Mouse (Mus musculus): ENCODE data around the gene Cebpzos. TPM values are rescaled to one million over a fixed set of nuclear protein-coding genes. Genes with fewer than 3 reads are reported as not detected.

Gene Cebpzos
- polyA plus RNA-seq (2015; fragmentation: Nextera tagmentation; extraction: Ambion mirVana) = 80.1 and 83.0 TPM in 2 replicates

- no peaks in the 10 kb centered on the region for H3K27me3 ChIP-seq (ENCODE audit: control insufficient read depth, insufficient read depth, low read length)
- peak within 1 kb of the TSS; percentile 90 for H3K4me2 ChIP-seq (ENCODE audit: low read depth, low read length)
- peak within 1 kb of the TSS; percentile 93 for H3K9ac ChIP-seq (ENCODE audit: low read length)
- H3K4me3 ChIP-seq (ENCODE audit: low read length) = peak within 1 kb of the TSS; percentile 88
- H3K4me1 ChIP-seq (ENCODE audit: control insufficient read depth, insufficient read depth, low read length) = peaks cover 8% of the 10 kb centered on the region
- peak within 1 kb of the TSS; percentile 93 for H3K27ac ChIP-seq (ENCODE audit: low read length)
- under 1% methylated on average over 37 of the region's 37 CpGs for WGBS
- ATAC-seq (replicated peaks; ENCODE audit: extremely low read depth, insufficient read depth, low FRiP score) = peak; percentile 93
- H3K36me3 ChIP-seq (ENCODE audit: control insufficient read depth, insufficient read depth) = peaks cover 20% of the 10 kb centered on the region
- no peaks in the 10 kb centered on the region for H3K9me3 ChIP-seq (replicated peaks; ENCODE audit: control insufficient read depth, low read length)
Measured at GRCm38 (mm10) chr17:78916369-78916813, at the start of gene Cebpzos. TSS of gene Cebpzos (plus strand) at chr17:78916500.

GRCm38 (mm10) chr17:78873886-78874285 lies 42.4 kb upstream of the Cebpzos start:
- no peak for ATAC-seq (replicated peaks; ENCODE audit: extremely low read depth, insufficient read depth, low FRiP score)
- H3K27me3 ChIP-seq (ENCODE audit: control insufficient read depth, insufficient read depth, low read length) = no peaks in the 10 kb centered on the region
- peaks cover 22% of the 10 kb centered on the region for H3K36me3 ChIP-seq (ENCODE audit: control insufficient read depth, insufficient read depth)
- WGBS = 89% methylated on average over 6 of the region's 6 CpGs
- no peak overlapping the region for H3K27ac ChIP-seq (ENCODE audit: low read length)
- no peaks in the 10 kb centered on the region for H3K4me1 ChIP-seq (ENCODE audit: control insufficient read depth, insufficient read depth, low read length)
- no peak overlapping the region for H3K4me2 ChIP-seq (ENCODE audit: low read depth, low read length)
- no peaks in the 10 kb centered on the region for H3K9me3 ChIP-seq (replicated peaks; ENCODE audit: control insufficient read depth, low read length)
- no peak overlapping the region for H3K9ac ChIP-seq (ENCODE audit: low read length)
- H3K4me3 ChIP-seq (ENCODE audit: low read length) = no peak overlapping the region

GRCm38 (mm10) chr17:78881878-78882304 lies 34.4 kb upstream of the Cebpzos start:
- 15% methylated on average over 3 of the region's 7 CpGs for WGBS
- peaks cover 2% of the 10 kb centered on the region; the same call in 1 of the 2 replicates for H3K9me3 ChIP-seq (replicated peaks; ENCODE audit: control insufficient read depth, low read length)

GRCm38 (mm10) chr17:78882401-78883112 lies 33.7 kb upstream of the Cebpzos start, which contains the start of gene Eif2ak2:
TSS of gene Eif2ak2 (minus strand) at chr17:78882573.
- peak; percentile 99 for ATAC-seq (replicated peaks; ENCODE audit: extremely low read depth, insufficient read depth, low FRiP score)
- Histone ChIP-seq H3K27me3 (ENCODE audit: control insufficient read depth, insufficient read depth, low read length) (no peaks in the 10 kb centered on the region), H3K4me1 (ENCODE audit: control insufficient read depth, insufficient read depth, low read length) (peaks cover 8% of the 10 kb centered on the region), H3K36me3 (ENCODE audit: control insufficient read depth, insufficient read depth) (peaks cover 7% of the 10 kb centered on the region), H3K9me3 (replicated peaks; ENCODE audit: control insufficient read depth, low read length) (peaks cover 2% of the 10 kb centered on the region; the same call in 1 of the 2 replicates), H3K4me3 (ENCODE audit: low read length) (peak within 1 kb of the TSS; percentile 84), H3K4me2 (ENCODE audit: low read depth, low read length) (peak within 1 kb of the TSS; percentile 57), H3K9ac (ENCODE audit: low read length) (peak within 1 kb of the TSS; percentile 88), H3K27ac (ENCODE audit: low read length) (peak within 1 kb of the TSS; percentile 87)
- 1% methylated on average over 28 of the region's 28 CpGs for WGBS

More at GRCm38 (mm10) chr17:78881878-78882304, 34.4 kb upstream of the Cebpzos start:
- H3K4me2 ChIP-seq (ENCODE audit: low read depth, low read length) = peak overlapping the region; percentile 57
- H3K27me3 ChIP-seq (ENCODE audit: control insufficient read depth, insufficient read depth, low read length) = no peaks in the 10 kb centered on the region
- H3K27ac ChIP-seq (ENCODE audit: low read length) = peak overlapping the region; percentile 87
- H3K9ac ChIP-seq (ENCODE audit: low read length) = peak overlapping the region; percentile 88
- peaks cover 8% of the 10 kb centered on the region for H3K4me1 ChIP-seq (ENCODE audit: control insufficient read depth, insufficient read depth, low read length)
- peak overlapping the region; percentile 84 for H3K4me3 ChIP-seq (ENCODE audit: low read length)
- peak; percentile 45; the same call in 1 of the 2 replicates for ATAC-seq (replicated peaks; ENCODE audit: extremely low read depth, insufficient read depth, low FRiP score)
- peaks cover 8% of the 10 kb centered on the region for H3K36me3 ChIP-seq (ENCODE audit: control insufficient read depth, insufficient read depth)

GRCm38 (mm10) chr17:78883291-78883690 lies 33.0 kb upstream of the Cebpzos start:
- no peak overlapping the region for H3K4me2 ChIP-seq (ENCODE audit: low read depth, low read length)
- no peaks in the 10 kb centered on the region; the same call in 1 of the 2 replicates for H3K36me3 ChIP-seq (ENCODE audit: control insufficient read depth, insufficient read depth)
- no peak for ATAC-seq (replicated peaks; ENCODE audit: extremely low read depth, insufficient read depth, low FRiP score)
- no peaks in the 10 kb centered on the region for H3K27me3 ChIP-seq (ENCODE audit: control insufficient read depth, insufficient read depth, low read length)
- H3K4me3 ChIP-seq (ENCODE audit: low read length) = no peak overlapping the region
- H3K9me3 ChIP-seq (replicated peaks; ENCODE audit: control insufficient read depth, low read length) = peaks cover 2% of the 10 kb centered on the region; the same call in 1 of the 2 replicates
- 88% methylated on average over 4 of the region's 4 CpGs for WGBS
- H3K27ac ChIP-seq (ENCODE audit: low read length) = no peak overlapping the region
- peaks cover 8% of the 10 kb centered on the region for H3K4me1 ChIP-seq (ENCODE audit: control insufficient read depth, insufficient read depth, low read length)
- H3K9ac ChIP-seq (ENCODE audit: low read length) = no peak overlapping the region

- H3K9ac ChIP-seq (ENCODE audit: low read length) = no peak overlapping the region
- H3K4me1 ChIP-seq (ENCODE audit: control insufficient read depth, insufficient read depth, low read length) = peaks cover 8% of the 10 kb centered on the region
- 73% methylated on average over 5 of the region's 5 CpGs for WGBS
- no peak for ATAC-seq (replicated peaks; ENCODE audit: extremely low read depth, insufficient read depth, low FRiP score)
- no peak overlapping the region for H3K27ac ChIP-seq (ENCODE audit: low read length)
- H3K4me3 ChIP-seq (ENCODE audit: low read length) = no peak overlapping the region
- H3K9me3 ChIP-seq (replicated peaks; ENCODE audit: control insufficient read depth, low read length) = peaks cover 2% of the 10 kb centered on the region; the same call in 1 of the 2 replicates
- H3K4me2 ChIP-seq (ENCODE audit: low read depth, low read length) = no peak overlapping the region
- no peaks in the 10 kb centered on the region for H3K27me3 ChIP-seq (ENCODE audit: control insufficient read depth, insufficient read depth, low read length)
- no peaks in the 10 kb centered on the region for H3K36me3 ChIP-seq (ENCODE audit: control insufficient read depth, insufficient read depth)
Measured at GRCm38 (mm10) chr17:78885286-78886065, 30.8 kb upstream of the Cebpzos start.

GRCm38 (mm10) chr17:78888554-78888953 lies 27.7 kb upstream of the Cebpzos start:
- Histone ChIP-seq H3K4me2 (ENCODE audit: low read depth, low read length) (no peak overlapping the region), H3K36me3 (ENCODE audit: control insufficient read depth, insufficient read depth) (no peaks in the 10 kb centered on the region), H3K9ac (ENCODE audit: low read length) (no peak overlapping the region), H3K27me3 (ENCODE audit: control insufficient read depth, insufficient read depth, low read length) (no peaks in the 10 kb centered on the region), H3K9me3 (replicated peaks; ENCODE audit: control insufficient read depth, low read length) (peaks cover 2% of the 10 kb centered on the region; the same call in 1 of the 2 replicates), H3K4me1 (ENCODE audit: control insufficient read depth, insufficient read depth, low read length) (no peaks in the 10 kb centered on the region), H3K27ac (ENCODE audit: low read length) (no peak overlapping the region), H3K4me3 (ENCODE audit: low read length) (no peak overlapping the region)
- no peak for ATAC-seq (replicated peaks; ENCODE audit: extremely low read depth, insufficient read depth, low FRiP score)
- WGBS = 82% methylated on average over 4 of the region's 4 CpGs

- H3K9ac ChIP-seq (ENCODE audit: low read length) = no peak overlapping the region
- no peaks in the 10 kb centered on the region for H3K36me3 ChIP-seq (ENCODE audit: control insufficient read depth, insufficient read depth)
- WGBS = 47% methylated on average over 3 of the region's 3 CpGs
- no peak for ATAC-seq (replicated peaks; ENCODE audit: extremely low read depth, insufficient read depth, low FRiP score)
- no peaks in the 10 kb centered on the region for H3K27me3 ChIP-seq (ENCODE audit: control insufficient read depth, insufficient read depth, low read length)
- H3K27ac ChIP-seq (ENCODE audit: low read length) = no peak overlapping the region
- H3K4me3 ChIP-seq (ENCODE audit: low read length) = no peak overlapping the region
- peaks cover 2% of the 10 kb centered on the region; the same call in 1 of the 2 replicates for H3K9me3 ChIP-seq (replicated peaks; ENCODE audit: control insufficient read depth, low read length)
- H3K4me1 ChIP-seq (ENCODE audit: control insufficient read depth, insufficient read depth, low read length) = no peaks in the 10 kb centered on the region
- no peak overlapping the region for H3K4me2 ChIP-seq (ENCODE audit: low read depth, low read length)
Measured at GRCm38 (mm10) chr17:78889184-78889583, 27.1 kb upstream of the Cebpzos start.

Measured in heart, embryonic 16.5 days (tissue).